Mouse (Mus musculus) thymus, postnatal 4 days (tissue): ENCODE data around the gene Olfr279.
"Not testable (repeated sequence)": the region's sequence is repeated elsewhere in the genome, so short reads cannot be mapped to it uniquely, and the experiment has no call there.

ENCODE experiments used
- DNase-seq: peaks from one replicate; pipeline ENCODE4 v3.0.0; 2021

Gene Olfr279

DNA sequence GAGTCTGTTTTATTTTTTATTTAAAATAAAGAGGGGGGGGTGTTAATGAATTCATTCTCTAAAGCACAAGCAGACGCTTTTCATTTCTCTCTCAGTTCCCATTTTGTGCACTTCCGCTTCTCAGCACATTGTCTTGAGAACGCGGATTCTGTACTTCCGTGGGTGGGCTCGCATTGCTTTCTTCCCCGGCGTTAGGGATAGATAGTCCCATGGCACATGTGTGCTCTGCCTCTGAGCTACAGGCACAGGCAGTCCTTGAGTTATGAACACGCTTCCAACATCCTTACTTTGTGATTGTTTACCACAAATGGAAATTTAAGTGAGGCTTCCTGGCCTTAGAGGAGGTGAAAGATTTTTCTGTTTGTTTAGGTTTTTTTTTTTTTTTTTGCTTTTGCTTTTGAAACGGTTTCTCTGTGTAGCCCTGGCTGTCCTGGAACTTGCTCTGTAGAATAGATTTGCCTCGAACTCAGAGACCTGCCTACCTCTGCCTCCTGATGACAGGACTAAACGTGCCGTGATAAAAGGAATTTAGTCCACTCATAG, 19.3 kb downstream of the Olfr279 start:
- peak; percentile 59 for DNase-seq

DNA sequence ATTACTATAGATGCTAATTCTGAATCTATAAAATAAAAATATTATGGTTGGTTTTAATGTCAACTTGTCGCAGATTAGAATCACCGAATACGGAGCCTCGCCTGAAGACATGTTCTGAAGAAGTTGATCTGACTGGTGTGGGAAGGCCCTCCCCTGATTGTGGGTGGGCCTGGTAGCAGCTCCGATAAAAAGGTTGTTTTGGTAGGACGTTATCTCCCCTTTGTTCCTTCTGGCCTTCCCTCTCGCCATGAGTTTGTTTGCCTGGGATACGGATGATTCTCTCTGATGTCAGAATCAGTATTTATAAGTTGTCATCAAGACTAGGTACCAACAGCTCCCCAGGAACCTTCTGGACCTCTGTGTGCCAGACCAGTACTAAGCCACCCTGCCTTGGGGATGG, 20.0 kb downstream of the Olfr279 start:
- DNase-seq, result no peak

DNA sequence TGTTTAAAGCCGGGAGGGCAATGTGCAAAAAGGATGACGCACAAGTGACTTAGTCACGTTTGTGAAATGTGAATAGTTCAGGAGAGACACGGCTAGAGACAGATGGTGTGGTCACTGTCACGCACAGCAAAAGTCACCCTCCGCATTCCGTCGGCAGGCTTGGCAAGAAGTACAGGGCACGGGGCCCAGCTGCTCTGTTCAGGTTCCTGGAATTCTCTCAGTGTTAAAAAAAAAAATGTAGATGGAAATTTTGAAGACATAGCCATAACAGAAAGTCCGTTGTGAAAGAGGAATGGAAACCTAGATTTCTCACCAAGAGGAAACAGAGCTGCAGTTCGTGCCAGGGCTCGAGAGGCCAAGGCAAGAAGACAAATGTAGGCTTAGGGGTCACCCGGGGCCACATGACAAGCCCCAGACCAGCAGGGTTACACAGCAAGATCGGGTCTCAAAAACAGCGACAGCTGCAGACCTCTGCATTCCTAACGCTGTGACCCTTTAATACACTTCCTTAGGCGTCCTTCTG, 20.7 kb downstream of the Olfr279 start:
- DNase-seq, result no peak

DNA sequence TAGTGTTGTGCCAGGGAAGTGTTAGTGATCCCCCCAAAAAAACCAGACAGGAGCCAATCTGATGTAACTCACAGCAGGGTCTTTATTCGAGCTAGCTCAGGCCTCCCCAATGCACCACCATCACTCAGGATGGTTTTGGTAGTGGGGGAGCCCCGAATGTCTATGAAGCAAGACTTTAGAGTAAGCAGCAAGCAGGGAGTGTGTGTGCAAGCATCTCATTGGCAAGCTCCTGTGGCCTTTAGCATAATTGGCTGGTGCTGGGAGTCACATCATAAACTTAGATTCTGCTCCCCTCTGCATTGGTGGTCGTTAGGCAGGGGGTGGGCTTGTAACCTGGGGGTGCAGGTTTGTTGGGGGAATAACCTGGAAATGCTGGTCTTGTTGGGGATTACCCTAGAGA, 21.5 kb downstream of the Olfr279 start:
- DNase-seq, result not testable (repeated sequence)

DNA sequence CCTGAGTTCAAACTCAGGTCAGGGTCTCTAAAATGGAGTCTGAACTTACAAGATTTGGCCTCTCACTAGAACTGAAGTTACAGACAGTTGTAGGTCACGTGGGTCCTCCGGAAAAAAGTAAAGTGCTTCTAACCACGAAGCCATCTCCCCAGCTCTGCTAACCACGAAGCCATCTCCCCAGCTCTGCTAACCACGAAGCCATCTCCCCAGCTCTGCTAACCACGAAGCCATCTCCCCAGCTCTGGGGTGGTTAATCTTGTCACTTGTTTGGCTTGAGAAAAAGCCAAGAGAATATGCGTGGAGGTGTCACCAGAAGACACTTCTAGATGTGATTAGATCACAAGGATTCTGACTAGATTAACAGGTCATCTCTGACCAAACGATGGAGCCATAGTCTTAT, 21.9 kb downstream of the Olfr279 start:
- DNase-seq, result peak; percentile 44

DNA sequence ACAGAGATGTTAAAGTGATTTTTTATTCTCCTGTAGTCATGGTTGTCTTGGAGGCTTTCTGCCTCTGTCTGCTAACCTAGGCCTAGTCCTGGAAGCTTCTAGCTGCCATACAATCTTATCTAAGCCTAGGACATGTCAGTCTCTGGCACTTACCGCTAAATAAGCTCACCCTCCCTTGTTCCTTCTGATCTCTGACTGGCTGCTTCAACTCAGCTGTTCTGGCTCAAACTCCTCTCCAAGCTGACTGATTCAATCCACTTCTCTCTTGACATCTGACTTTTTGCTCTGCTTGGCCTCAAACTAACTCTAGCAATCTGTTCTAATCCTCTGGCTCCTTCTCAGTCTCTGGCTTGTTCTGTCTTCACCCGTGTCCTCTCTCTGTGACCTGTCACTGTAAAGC, 22.6 kb downstream of the Olfr279 start:
- not testable (repeated sequence) for DNase-seq

DNA sequence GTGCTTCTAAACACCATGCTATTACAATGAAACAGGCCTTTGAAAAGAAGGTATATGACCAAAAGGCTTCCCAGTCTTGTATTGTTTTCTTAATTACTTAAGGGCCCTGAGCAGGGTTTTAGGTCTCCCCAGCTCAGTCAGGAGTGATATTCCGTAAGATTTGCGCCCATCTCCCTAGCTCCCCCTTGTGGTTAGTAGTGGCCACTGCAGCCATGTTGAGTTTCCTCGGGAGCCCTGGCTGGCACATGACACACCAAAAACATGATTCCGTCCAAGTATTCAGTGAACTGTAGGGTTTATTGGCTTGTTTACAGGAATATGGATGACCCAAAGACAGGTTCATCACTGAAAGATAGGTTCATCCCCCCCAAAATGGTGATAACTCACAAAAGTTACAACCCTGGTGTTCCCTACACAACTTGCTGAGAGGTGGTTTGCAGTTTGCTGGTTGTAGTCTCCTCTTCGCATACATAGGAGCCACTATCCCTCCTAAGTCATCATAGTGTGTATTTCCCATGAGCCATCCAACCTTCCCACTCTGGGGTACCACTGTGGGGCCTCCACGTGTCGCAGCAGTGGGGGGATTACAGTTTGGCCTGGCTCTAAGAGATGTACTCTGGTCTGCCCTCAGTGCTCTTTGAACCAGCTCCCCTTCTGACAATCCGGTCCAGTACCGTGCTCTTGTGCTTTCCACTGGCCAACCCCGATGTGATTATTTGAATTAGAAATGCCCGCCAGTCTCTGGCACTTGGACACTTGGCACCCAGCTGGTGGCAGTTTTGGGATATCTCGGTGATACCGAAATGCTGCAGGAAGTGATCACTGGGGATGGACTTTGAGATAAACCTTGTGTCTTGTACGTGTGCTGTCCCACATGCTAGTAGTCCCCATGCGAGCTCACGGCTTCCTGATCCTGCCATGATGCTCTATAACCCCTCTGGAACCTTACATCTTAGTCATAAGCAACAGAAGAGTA, 25.5 kb downstream of the Olfr279 start:
- DNase-seq, result peak; percentile 75

DNA sequence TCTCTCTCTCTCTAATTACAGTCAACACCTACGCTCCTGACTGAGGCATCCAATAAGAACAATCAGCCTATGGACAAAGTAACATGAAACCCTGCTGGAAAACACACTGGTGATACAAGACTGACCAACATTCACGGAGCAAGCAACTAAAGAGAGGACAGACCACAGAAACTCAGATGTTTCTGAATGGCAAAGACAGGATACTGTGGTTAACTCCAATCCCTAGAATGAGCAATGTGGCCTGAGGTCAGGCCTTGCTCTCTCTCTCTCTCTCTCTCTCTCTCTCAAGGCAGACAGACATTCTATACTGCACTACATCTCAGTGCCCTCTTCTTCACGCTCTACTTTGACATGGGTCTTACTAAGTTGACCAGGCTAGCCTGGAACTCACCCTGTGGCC, 29.0 kb downstream of the Olfr279 start:
- no peak for DNase-seq

DNA sequence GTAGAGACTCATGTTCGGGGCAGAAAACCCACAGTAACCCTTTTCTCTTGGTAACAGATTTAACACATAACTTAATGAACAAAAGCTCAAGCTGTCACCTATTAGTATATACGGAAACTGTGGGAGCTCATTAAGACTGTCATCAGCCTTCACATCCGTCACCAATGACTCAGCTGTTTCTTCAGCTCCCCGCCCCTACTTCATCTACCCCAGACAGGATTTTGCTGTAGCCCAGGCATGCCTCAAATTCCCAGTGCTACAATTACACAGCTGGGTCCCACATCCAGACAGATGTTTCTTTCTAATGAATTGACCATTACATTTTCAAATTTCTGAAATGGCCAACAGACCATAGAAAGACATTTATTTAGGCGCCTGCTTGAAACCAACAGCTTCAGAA, 33.9 kb downstream of the Olfr279 start:
- DNase-seq, result no peak

DNA sequence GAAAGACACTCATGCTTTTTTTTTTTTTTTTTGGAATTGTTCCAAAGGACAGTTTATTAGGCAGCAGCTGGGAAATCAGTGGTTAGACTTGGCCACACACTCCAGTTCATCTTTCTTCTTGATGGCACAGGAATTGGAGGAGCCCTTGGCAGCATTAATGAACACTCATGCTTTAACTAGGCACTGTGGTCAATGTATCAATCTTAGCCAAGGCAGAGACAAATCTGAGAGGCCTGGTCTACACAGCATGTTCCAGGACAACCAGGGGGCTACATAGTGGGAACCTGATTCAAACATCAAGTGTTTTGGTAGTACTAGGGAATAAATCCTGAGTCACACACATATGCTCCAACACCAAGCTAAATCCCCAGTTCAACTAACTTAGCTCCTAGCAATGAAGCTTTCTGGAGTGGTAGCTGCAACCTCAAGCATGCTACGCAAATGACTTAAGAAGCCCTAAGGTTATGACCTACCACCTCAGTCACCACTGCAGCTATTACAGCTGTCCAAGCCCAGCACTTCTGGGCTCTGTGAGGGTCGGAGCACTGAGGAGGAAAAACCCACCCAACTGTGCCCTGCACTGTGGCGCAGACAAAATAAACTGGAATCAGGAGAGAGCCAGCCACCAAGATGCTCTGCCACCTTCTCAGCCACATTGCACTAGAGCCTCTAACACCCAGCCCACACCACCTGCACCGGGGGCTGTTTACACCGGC, 35.0 kb downstream of the Olfr279 start:
- DNase-seq, result no peak

DNA sequence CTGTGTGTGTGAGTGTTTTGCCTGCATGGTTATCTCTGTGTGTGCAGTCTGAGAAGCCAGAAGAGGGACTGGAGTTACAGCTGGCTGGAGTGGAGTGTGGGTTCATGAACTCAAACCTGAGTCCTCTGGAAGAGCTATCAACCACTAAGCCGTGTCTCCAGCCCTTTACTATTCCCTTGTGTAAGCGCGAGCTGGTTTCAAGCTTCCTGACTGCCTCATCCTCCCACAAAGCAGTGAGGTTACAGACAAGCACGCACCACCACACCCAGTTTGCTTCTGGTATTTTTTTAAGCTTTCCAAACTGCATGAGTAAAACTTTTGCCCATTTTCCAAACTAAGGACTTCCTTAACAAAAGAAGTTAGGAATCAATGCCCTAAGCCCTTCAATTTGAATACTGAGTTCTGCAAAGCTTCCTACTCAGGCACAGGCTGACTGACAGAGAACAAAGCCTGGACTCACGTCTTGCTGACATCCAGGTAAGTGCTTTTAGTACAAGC, 35.9 kb downstream of the Olfr279 start:
- no peak for DNase-seq

DNA sequence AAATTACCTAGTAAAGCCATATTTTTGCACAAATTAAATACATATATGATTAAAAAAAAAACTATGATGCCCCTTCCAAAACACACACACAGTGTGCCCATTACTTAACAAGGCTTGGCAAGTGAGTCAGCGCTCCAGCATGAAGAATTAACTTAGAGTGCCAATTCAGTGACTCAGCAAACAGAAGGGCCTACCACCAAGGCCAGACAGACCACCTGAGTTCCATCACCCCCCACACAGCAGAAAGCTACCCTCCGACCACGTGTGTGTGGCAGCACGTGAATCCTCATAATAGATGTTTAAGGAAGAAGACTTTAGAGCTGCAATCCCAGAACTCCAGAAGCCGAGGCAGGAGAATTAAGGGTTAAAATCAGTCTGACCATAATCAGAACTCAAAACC, 40.1 kb downstream of the Olfr279 start:
- DNase-seq, result no peak

DNA sequence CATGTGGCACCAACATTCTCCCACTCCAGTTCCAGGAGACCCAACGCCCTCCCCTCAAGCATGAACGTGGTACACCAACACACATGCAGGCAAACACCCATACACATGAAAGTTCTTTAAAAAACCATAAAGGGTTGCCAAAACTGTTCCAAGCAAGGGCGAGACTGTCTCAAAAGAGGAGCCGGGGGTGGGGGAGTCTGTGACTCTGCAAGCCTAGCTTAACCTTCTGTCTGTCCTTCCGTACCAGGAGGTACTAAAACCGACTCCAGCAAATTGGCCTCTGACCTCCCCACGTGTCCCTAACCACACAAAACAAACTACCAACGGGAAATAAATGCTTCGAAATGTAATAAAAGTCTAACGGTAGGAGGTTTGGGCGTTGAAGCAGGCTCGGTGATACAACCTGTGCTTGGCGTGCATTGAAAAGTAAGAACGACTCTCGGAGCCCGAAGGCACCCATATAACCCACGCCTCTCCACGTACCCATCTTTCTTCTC, 40.9 kb downstream of the Olfr279 start:
- peak; percentile 44 for DNase-seq

DNA sequence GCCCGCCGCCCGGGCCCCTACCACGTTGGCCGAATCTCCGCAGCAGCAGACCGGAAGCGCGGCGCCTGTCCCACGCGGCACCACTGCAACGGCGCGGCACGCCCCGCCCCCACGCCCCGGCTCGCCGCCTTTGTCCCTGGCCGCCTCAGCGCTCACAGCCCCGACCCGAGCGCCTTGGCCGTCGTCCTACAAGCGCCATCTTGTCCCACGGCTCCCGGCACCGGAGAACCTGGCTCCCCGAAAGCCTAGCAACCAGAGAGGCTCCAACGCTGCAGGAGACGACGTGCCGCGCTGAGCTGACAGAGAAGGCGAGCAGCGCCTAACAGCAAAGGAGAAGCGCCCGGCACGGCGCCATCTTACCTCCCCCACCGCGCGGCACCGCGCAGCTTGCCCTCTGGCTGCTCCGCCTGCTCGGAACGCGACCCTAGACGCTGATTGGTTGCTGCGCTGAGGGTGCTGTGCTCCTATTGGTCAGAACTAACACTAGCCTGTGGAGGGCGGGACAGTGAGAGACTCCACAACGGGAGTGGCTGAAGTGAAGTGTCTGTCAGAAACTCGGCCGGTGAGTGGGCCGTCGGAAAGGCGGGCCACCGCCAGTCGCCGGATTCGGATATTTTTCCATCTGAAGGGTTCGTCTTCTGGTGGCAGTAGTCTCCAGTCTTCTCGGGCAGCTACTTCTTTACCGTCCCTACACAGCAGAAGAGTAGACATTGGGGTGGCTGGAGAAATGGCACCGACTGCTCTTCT, 41.9 kb downstream of the Olfr279 start, which contains the start of gene Kansl2:
Gene Kansl2, minus strand, starts transcription at position 384 of the 747 bp plus-strand sequence.
- DNase-seq, result peak; percentile 95

DNA sequence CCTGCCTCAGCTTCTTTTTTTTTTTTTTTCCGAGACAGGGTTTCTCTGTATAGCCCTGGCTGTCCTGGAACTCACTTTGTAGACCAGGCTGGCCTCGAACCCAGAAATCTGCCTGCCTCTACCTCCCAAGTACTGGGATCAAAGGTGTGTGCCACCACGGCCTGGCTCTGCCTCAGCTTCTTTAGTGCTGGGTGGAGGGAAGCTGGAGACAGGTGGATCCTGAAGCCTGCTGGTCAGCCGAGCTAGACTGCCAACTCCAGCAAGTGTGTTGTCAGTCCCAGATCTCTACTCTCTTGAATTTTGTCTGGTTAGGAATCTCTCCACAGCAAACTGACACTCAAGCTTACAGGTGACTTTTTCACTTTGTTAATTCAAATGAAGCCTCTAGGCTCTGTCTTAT, 43.7 kb downstream of the Olfr279 start:
- no peak for DNase-seq

DNA sequence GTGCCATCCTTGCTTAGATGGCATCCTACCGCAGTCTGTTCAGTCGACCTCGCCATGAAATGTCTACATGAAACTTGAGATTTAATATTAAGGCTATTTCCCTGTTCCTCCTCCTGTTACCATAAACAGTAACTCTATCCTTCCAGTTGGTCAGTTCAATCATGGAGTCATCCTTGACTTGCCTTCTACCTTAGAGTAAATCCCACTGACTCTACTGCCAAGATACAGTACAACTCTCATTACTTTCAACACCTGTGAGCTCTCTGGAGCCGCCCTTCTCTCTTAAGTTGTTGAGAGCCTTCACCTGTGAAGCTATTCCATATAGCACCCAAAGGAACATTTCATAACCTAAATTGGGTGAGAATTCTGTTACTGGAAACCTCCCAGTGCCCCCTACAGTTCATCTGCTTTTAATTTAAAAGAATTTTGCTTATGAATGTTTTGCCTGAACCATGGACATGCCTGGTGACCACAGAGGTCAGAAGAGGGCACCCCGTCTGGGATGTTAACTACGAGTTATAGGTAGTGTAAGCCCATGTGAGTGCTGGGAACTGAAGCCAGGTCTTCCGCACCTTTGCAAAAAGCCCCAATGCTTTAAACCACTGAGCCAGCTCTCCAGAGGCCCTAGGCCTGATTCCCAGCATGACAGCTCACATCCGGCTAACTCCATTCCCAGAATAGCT, 44.8 kb downstream of the Olfr279 start:
- DNase-seq, result no peak

DNA sequence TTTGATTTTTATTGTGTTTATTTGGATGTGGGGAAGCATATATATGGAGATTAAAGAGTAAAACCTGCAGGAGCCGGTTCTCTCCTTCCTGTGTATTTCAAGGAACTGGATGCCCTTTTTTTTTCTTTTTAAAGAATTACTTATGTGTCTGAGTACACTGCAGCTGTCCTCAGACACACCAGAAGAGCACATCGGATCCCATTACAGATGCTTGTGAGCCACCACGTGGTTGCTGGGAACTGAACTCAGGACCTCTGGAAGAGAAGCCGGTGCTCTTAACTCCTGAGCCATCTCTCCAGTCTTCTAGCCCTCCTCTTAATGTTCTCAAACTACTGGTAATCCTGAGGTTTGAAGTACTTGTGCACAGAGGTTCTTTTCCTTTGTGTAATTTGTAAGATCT, 45.7 kb downstream of the Olfr279 start:
- DNase-seq, result no peak

DNA sequence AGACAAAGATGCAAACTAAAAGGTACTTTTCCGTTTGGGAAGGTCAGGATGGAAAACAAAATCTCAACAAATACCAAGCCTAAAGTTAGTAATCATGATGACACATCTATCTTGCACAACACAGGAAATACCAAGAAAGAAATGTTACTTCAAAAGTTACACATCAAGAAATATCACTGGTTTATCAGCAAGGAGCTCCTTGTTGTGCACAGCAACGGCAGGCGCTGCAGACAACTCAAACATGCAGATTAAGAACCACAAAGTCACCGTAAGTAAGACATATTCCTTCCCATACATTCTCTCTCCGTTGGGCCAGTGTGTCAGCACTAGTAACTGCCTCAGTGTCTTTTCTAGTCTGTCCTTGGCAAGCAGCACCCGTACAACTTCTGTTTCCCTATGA, 48.9 kb downstream of the Olfr279 start:
- DNase-seq, result no peak

DNA sequence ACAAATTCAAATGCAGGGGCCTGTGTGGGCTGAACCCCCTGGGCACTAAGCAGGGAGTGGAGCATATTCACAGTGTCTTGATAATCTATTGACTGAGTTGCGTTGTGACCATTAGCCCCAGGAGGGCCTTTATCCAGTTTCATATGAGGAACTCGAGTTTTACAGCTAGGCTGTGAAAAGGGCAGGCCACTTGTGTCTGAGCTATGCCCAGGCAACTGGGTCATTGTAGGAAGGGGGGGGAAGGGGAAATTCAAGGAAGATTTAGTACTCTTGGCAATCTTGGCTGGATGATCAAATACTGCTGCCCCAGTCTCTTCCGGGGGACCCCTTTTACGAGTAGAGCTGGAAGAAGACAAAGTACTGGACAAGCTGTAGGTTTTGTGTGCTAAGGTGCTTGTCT, 51.1 kb downstream of the Olfr279 start:
- no peak for DNase-seq

DNA sequence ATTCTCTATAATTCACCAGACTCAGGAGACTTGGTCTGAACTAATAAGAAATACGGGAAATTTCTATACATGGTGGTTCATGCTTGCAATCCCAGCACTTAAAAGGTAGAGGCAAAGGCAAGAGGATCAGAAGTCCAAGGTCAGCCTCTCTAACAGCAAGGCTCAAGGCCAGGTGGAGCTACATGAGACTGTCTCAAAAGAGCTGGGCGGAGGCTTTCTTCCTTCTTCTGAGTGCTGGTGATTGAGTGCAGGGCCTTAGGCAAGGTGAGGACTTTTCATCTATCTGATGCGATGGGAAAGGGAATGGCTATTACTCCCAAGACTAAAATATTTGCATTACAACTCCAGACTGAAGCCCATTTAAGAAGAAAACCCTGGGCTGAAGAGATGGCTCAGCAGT, 52.9 kb downstream of the Olfr279 start:
- no peak for DNase-seq

DNA sequence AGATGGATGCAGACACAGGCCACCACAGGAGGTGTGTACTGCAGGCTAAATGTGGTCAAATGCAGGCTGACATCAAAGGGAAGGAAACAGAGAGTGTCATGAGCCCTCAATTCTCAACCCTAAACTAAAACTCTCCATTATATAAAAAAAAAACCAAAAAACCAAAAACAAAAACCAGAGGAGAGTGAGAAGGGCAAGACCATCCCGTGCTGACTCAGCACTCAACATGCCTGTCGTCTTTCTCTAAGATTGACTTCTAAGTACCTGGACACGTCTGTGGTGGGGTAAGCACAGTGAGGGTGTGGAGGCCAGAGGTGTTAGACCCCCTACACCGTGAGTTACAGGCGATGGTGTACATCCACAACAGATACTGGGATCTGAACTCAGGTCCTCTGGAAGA, 54.6 kb downstream of the Olfr279 start:
- no peak for DNase-seq
